Mouse (Mus musculus) kidney, adult 8-10 months (tissue): ENCODE measurements around the gene Tnks2.
"Not testable (repeated sequence)": the region's sequence is repeated elsewhere in the genome, so short reads cannot be mapped to it uniquely, and the experiment has no call there.

Experiments used
- DNase-seq, 2 experiments: peaks; one replicate each; pipeline ENCODE4 v3.0.0; 2022

Gene Tnks2

GRCm38 (mm10) chr19:36827650-36828049 is 6.4 kb upstream of the Tnks2 start:
- DNase-seq: peak; percentile 33 to 35

- peak; percentile 66 to 75 for DNase-seq
Measured at GRCm38 (mm10) chr19:36828322-36828721, 5.7 kb upstream of the Tnks2 start.

GRCm38 (mm10) chr19:36832951-36833787 is 863 bp upstream of the Tnks2 start:
- peak; percentile 59 to 69 for DNase-seq

- DNase-seq: peak; percentile 34 to 48
Measured at GRCm38 (mm10) chr19:36834532-36835431, 750 bp downstream of the Tnks2 start.

GRCm38 (mm10) chr19:36836035-36836434 is 2.0 kb downstream of the Tnks2 start:
- DNase-seq: no peak

- DNase-seq: no peak
Measured at GRCm38 (mm10) chr19:36840301-36840700, 6.3 kb downstream of the Tnks2 start.

GRCm38 (mm10) chr19:36843866-36844265 is 9.8 kb downstream of the Tnks2 start:
- no peak for DNase-seq

GRCm38 (mm10) chr19:36845924-36846323 is 11.9 kb downstream of the Tnks2 start:
- DNase-seq: no peak

- DNase-seq: peak in 1 of 2 experiments; percentile 27
Measured at GRCm38 (mm10) chr19:36853831-36854230, 19.8 kb downstream of the Tnks2 start.

- DNase-seq: no peak
Measured at GRCm38 (mm10) chr19:36857851-36858250, 23.8 kb downstream of the Tnks2 start.

GRCm38 (mm10) chr19:36860393-36860792 is 26.4 kb downstream of the Tnks2 start:
- no peak for DNase-seq

- DNase-seq: peak; percentile 16 to 24
Measured at GRCm38 (mm10) chr19:36865905-36866304, 31.9 kb downstream of the Tnks2 start.

- DNase-seq: peak; percentile 35 to 46
Measured at GRCm38 (mm10) chr19:36867416-36867815, 33.4 kb downstream of the Tnks2 start.

GRCm38 (mm10) chr19:36868675-36869074 is 34.6 kb downstream of the Tnks2 start:
- DNase-seq: not testable (repeated sequence)

- DNase-seq: no peak
Measured at GRCm38 (mm10) chr19:36874651-36875050, 40.6 kb downstream of the Tnks2 start.

- DNase-seq: no peak
Measured at GRCm38 (mm10) chr19:36877329-36877728, 43.3 kb downstream of the Tnks2 start.

GRCm38 (mm10) chr19:36878743-36879495 is 44.9 kb downstream of the Tnks2 start:
- no peak for DNase-seq

- DNase-seq: no peak
Measured at GRCm38 (mm10) chr19:36883119-36883518, 49.1 kb downstream of the Tnks2 start.

- no peak for DNase-seq
Measured at GRCm38 (mm10) chr19:36886316-36886715, 52.3 kb downstream of the Tnks2 start.

GRCm38 (mm10) chr19:36887706-36888105 is 53.7 kb downstream of the Tnks2 start:
- DNase-seq: no peak

GRCm38 (mm10) chr19:36891746-36892145 is 57.7 kb downstream of the Tnks2 start:
- no peak for DNase-seq

- DNase-seq: no peak
Measured at GRCm38 (mm10) chr19:36896791-36897569, 62.9 kb downstream of the Tnks2 start.
